Mouse (Mus musculus): ENCODE measurements around the gene Galnt6. TPM values are rescaled to one million over a fixed set of nuclear protein-coding genes. Genes with fewer than 3 reads are reported as not detected.
"Not testable (repeated sequence)": the region's sequence is repeated elsewhere in the genome, so short reads cannot be mapped to it uniquely, and the experiment has no call there.

Galnt6 gene
- 3.6 and 3.8 TPM in 2 replicates for polyA plus RNA-seq (2012; rRNA removed)

GRCm38 (mm10) chr15:100729281-100729985 is at the start of gene Galnt6:
Gene Galnt6, minus strand, starts transcription at chr15:100729376.
- no peak for DNase-seq (ENCODE audit: extremely low spot score in 1 of 2, low spot score in 1 of 2)

DNA sequence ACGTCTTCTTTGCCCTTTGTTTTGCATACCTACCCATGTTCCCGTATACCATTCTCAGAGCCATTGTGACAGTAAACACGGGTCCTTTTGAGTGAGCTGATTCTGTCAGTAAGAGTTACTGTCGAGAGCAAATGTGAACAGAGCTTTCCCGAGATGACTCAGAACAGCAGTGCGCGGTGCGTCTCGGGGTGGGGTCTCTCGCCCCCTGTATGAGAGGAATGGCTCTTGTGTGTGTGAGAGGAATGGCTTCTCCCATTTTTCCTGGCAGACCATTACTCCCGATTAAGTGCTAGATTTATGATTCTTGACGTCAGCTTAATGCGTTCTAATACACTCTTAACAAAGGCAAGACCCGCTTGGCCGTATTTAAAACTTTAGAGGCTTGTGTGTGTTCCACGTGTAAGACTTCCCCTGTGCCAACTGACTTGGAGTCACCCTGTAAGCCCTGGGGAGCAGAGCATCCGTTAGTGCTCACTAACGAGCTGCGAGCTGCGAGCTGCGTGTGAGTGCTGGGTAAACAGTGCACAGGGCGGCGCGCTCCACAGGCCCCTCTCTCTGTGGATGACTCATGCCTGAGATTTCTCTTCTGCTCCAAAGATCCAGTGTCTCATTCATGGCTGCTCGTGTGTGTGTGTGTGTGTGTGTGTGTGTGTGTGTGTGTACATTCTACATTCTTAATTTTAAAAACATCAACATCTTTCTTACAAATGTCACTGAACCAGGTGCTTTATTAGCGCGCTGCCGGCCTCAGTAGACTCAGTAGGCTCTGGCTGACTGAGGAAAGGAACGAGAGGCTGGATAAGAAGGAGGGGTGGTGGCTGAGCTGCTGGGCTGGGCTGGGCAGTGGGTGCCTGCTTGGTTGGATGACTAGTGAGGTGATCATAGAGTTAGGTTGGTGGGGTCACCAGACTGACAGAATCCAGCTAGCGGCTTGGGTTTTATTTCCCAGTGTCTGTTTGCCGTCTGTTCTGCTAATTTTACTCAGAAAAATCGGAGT is 48.1 kb upstream of the Galnt6 start:
- DNase-seq (ENCODE audit: extremely low spot score in 1 of 2, low spot score in 1 of 2) = peak in 1 of 2 experiments; percentile 77

- no peak for DNase-seq (ENCODE audit: extremely low spot score in 1 of 2, low spot score in 1 of 2)
Observed at GRCm38 (mm10) chr15:100776424-100776823, 47.2 kb upstream of the Galnt6 start.

DNA sequence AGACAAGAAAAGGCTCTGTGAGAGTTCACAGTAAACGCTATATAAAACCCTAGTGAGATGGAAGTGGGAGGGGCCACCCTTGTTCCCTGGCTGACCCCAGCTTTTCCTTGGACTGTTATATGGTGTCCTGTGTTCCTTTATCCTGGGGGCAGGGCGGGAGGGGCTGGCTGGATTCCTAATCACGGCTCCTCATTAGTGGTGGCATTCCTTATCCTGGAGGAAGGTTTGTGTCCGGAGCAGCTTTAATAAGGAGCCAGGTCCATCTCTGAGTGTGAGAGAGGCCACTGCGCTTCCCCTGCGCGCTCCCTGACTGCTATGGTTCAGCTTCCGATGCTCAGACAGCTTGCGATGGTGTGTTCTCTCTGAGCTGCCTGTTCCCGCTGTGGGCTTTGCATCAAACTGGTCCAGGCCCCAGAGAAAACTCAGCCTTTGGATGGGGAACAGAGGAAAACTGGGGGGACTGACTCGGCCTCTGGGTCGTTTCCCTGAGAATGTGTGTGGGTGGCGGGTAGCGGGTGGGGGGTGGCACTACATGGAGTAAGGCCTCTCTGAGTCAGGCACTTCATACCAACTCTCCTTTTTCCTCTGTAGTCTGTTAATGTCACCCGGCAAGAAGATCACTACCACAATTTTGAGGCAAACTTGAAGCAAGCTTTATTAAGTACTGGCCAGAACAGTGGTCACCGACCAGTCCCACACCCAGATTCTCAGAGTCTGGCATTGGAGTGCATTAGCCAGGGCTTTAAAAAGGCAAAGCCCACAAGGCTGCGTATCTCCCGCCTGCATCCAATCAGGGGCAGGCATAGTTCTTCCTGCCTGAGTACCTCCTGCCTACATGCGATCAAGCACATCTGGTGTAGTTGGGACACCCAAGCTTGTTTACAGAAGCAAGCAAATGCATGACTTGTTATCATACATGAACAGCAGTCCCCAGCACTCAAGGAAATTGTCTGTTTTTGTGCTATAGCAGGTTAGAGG is 46.3 kb upstream of the Galnt6 start:
- DNase-seq (ENCODE audit: extremely low spot score in 1 of 2, low spot score in 1 of 2) = no peak

DNA sequence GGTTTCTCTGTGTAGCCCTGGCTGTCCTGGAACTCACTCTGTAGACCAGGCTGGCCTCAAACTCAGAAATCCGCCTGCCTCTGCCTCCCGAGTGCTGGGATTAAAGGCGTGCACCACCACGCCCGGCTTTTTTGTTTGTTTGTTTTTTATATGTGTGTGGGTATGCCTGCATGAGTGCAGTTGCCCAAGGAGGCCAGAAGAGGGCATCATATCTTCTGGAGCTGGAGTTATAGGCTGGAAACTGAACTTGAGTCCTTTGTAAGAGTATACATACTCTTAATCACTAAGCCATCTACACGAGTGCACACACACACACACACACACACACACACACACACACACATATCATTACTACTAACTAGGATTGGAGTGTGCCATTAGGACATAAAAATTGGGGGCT is 44.7 kb upstream of the Galnt6 start:
- DNase-seq (ENCODE audit: extremely low spot score in 1 of 2, low spot score in 1 of 2) = not testable (repeated sequence)

DNA sequence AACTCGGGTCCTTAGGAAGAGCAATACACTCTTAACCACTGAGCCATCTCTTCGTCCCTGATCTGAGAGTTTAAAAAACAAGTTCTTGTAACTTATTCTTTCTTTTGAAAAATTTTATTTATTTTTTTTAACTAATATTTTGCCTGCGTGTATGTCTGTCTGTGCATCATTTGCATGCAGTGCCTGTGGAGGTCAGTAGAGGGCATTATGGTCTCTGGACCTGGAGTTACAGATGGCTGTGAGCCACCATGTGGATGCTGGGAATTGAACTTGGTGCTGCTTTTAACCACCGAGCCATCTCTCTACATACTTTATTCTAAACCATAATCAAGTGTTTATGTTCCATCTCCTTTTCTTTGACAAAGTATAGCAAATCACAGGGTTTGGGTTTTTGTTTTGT is 43.5 kb upstream of the Galnt6 start:
- no peak for DNase-seq (ENCODE audit: extremely low spot score in 1 of 2, low spot score in 1 of 2)

- no peak for DNase-seq (ENCODE audit: extremely low spot score in 1 of 2, low spot score in 1 of 2)
Observed at GRCm38 (mm10) chr15:100770338-100770737, 41.2 kb upstream of the Galnt6 start.

- not testable (repeated sequence) for DNase-seq (ENCODE audit: extremely low spot score in 1 of 2, low spot score in 1 of 2)
Observed at GRCm38 (mm10) chr15:100769023-100769422, 39.8 kb upstream of the Galnt6 start.

- DNase-seq (ENCODE audit: extremely low spot score in 1 of 2, low spot score in 1 of 2) = no peak
Observed at GRCm38 (mm10) chr15:100767851-100768250, 38.7 kb upstream of the Galnt6 start.

- no peak for DNase-seq (ENCODE audit: extremely low spot score in 1 of 2, low spot score in 1 of 2)
Observed at GRCm38 (mm10) chr15:100766826-100767225, 37.6 kb upstream of the Galnt6 start.

- no peak for DNase-seq (ENCODE audit: extremely low spot score in 1 of 2, low spot score in 1 of 2)
Observed at GRCm38 (mm10) chr15:100764163-100764951, 35.2 kb upstream of the Galnt6 start.

- no peak for DNase-seq (ENCODE audit: extremely low spot score in 1 of 2, low spot score in 1 of 2)
Observed at GRCm38 (mm10) chr15:100762649-100763048, 33.5 kb upstream of the Galnt6 start.

DNA sequence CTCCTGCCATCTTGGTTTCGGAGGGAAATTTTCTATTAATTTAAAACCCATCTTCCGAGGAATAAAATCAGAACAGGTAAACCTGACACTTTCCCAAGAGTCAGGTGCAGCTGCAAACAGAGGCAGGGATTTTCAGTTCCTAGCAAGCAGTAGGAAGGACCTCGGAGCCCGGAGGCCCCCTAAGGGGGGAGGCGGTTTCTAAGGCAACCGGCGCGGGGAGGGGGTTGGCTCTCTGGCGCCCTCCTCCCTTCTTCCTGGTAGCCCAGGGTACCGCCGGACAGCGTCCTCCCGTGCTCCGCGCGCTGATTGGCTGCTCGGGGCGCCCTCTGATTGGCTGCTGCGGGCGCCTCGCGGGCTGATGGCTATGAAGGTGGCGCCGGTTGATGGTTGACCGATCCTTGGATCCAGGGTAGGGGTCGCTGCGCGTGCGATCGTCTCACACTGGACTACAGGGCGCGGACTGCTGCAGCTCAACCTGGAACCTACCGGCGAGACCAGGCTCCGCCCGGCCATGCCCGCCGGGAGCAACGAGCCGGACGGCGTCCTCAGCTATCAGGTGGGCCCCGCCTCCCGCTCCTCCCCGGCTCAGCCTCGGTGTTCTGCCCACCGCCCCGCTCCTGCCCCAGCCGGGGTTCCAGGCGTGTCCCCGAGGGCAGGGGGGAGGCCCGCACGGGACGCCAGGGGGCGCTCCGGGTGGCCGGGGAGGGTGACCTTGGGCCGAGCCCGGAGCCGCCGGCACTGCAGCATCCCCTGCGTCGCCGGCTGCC is 32.4 kb upstream of the Galnt6 start, which contains the start of gene Slc4a8:
Gene Slc4a8 (plus strand): TSS at position 329 of the 767 bp plus-strand sequence.
- peak; percentile 90 to 96 for DNase-seq (ENCODE audit: extremely low spot score in 1 of 2, low spot score in 1 of 2)

- no peak for DNase-seq (ENCODE audit: extremely low spot score in 1 of 2, low spot score in 1 of 2)
Observed at GRCm38 (mm10) chr15:100761036-100761418, 31.9 kb upstream of the Galnt6 start.

GRCm38 (mm10) chr15:100759286-100759685 is 30.1 kb upstream of the Galnt6 start:
- DNase-seq (ENCODE audit: extremely low spot score in 1 of 2, low spot score in 1 of 2) = no peak

DNA sequence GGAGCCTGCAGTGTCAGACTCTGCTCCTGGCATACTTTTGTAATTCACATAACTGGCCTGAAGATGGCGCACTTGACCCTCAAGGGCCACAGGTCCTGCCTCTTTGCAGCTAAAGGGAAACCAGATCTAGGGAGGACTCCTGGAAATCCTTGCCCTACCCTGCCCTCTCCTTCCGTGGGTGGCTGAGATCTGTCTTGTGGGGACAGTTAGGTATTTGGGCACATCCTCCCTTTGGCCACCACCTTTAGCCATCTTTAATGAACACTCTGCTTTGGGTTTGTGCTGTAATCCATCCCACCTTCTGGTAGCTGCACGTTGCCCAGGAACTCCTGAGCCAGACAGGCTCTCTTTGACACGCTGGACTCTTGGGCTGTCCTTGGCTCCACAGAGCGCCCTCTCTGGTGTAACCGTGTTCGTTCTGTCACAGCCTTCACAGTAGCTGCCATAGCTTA is 28.4 kb upstream of the Galnt6 start:
- peak in 1 of 2 experiments; percentile 86 for DNase-seq (ENCODE audit: extremely low spot score in 1 of 2, low spot score in 1 of 2)

DNA sequence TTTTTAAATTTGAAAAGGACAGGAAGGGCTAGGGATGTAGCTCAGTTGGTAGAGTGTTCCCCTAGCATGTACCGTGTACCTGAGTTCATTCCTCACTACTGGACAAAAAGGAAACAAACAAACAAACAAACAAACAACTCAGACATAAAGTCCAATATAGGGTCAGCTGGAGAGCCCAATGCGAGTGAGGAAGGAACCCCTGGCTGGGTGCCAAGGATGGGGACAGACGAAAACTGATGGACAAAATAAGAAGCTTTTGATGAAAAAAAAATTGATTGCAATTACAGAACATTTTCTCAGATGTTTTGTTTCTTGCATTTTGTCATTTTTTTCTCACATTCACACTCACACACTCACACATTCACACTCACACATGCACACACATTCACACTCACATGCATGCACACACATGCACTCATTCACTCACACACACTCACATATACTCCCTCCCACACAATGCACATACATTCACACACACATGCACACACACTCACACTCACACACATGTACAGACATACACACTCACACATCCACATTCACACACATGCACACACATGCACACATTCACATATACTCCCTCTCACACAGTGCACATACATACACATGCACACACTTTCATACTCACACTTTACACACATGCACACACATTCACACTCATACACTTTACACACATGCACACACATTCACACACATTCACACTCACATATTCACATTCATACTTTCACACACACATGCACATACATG is 26.9 kb upstream of the Galnt6 start:
- no peak for DNase-seq (ENCODE audit: extremely low spot score in 1 of 2, low spot score in 1 of 2)

- no peak for DNase-seq (ENCODE audit: extremely low spot score in 1 of 2, low spot score in 1 of 2)
Observed at GRCm38 (mm10) chr15:100755498-100755859, 26.3 kb upstream of the Galnt6 start.

Data from frontal cortex, adult 2 months (tissue).